Mouse (Mus musculus) CD8-positive naive resting alpha-beta T cell, adult 2 months (primary cell): ENCODE measurements around the gene Csrnp3.

Experiments
- DNase-seq, 2 experiments: peaks; one replicate each; pipeline ENCODE4 v3.0.0; 2022; ENCODE audit warnings: low read depth in 2 of 2, low spot score in 2 of 2

Csrnp3 gene

DNA sequence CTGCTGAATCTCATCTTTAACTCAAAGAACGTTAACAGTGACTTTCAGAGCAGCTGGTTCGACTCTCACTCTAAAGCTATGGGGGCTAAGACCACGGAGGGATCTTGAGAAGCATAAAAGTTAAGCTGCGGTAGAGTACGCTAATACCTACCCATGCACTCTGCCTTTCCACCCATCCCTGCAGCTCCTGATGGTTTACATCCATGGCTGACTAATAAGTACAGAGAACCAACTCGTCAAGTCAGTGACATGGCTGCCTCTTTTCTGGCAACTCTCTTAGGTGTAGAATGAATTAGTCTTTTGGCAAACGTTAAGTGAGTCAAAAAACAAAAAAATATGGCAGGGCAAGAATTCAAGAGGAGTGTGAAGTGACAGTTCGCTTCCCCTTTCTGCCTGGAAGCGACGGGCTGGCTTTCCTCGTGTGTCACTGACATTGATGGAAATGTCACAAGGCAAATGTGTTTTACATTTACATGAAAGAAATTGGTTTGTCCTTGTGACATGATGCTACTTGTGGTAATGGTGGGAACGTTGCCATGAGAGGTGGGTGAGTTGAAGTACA is 19.3 kb downstream of the Csrnp3 start:
- DNase-seq = no peak

DNA sequence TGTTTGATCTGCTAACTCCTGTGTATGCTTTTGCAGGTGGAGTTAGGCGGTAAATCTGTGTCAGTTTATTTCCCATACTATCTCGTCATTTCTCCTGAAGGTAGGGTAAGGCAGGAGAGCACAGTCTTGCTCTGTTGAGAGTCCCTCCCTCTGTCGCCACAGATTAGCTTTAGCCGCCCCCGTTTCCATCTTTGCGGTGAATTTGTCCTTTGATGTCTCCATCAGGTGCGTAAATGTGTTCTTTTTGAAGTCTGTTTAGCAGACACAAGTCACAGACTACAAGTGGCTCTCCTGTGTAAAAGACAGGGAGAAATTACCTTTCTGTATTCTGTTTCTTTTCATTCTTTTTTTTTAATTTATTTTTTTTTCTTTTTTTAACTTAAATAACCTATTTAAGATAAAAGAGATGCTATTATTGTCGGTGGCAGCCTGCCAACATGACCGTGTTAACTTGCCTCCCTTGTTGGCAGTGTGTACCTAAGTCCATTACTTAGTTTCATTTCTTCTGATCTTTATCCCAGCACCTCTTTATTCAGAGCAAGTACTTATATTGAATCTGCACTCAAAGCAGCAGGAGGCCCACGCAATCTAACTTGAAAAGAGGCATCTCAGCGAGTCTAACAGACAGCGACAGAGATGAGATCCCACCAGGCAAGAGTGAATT is 25.5 kb downstream of the Csrnp3 start:
- no peak for DNase-seq

DNA sequence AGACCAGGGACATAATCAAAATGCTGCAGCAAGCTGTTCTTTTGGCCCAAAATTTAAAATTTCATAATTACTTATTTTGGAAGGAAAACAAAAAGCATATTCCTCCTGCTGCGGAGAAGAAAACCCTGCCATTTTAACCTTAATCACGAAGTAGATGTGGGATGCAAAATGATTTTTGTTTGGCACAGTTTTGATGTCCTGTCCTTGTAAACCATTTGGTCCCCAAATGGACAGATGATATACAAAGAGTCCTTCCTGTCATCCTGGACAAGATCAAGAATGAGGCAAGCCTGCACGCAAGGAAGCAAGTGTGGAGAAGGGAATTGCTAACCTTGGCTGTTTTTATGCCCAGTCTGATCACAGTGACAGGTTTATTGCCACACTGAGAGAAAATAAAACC is 46.0 kb downstream of the Csrnp3 start:
- DNase-seq = no peak

DNA sequence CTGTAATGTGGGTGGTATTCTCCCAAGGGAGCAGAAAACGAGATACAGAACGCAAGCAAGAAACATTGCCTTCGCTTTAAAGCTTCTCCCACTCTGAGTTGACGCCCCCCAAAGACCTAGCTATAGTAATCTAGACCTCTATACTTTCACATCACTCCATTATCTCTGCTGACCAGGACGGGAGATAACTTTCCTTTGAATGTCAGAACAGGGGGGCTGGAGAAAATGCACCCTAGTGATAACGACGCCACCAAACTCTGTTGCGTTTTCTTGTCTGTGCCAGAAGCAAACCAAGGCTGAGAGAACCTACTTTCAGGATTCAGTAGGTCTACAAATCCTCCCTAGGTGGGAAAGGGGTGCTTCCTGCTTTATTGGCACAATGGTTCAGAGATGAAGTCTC is 47.7 kb downstream of the Csrnp3 start:
- DNase-seq = no peak

DNA sequence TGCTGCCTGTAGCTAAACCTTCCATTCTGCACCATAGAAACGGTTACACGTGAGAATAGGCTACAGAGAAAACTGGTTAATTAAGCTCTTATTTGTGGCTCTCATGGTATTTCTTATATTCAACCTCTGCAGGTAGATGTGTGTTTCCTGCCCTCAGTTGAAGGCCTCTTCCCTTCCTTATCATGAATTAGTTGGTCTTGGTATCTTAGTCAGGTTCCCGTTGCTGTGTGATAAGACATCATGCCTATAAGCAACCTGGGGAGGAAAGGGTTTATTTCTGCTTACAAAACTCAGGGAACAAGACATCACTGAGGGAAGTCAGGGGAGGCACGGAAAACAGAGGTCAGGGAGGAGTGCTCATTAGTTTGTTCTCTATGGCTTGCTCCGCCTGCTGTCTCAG is 48.7 kb downstream of the Csrnp3 start:
- DNase-seq = no peak

DNA sequence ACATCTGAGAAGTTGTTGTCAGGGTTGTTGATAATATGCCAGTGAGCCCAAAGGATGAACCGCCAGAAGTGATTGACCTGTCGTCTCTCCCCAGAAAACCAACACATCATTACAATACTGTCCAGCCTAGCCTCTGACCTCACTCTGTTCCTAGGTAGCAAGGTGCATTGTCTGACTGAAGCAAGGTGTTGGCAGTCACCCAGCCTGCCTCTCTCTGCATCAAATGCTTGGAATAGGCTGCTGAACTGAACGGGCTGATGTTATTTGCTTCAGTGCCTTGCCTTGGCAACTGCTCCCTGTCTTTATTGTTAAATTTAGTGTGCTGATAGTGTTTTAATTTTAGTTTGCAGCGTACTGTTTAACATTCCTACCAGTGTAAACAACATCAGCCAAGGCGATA is 51.0 kb downstream of the Csrnp3 start:
- DNase-seq = no peak

DNA sequence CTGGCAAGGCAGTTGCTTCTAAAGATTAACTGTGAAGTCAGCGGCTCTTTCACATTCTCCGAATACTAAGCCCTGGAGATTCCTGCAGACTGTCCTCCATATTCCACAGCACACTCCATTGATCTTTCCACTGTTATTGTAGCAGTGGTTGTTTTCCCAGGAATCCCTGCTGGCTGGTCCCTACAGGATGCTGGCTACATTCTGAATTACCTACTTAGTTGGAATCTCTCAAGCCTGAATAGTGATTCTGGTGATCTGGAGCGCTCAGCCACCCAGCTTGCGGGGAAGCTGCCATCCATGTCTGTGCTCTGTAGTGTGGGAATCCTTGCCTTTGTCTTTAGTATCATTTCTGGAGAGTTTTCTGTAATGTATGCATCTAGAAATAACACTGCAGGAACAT is 51.5 kb downstream of the Csrnp3 start:
- DNase-seq = no peak

DNA sequence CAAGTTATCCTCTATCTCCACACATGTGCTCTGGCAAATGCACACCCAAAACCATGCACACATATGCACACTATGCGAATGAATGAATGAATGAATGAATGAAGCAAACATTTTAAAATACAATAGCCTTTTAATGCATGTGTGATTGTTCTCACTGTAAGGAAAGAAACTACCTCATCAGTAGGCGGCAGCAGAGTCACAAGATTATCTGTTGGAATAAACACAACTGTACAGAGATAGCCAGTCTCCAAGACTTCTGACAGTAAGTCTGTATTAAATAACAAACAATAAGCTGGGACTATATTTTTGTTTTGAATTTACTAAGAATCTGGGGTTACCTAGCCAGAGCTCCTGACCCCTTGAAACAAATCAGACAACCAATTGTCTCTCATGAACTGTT is 53.9 kb downstream of the Csrnp3 start:
- DNase-seq = no peak

DNA sequence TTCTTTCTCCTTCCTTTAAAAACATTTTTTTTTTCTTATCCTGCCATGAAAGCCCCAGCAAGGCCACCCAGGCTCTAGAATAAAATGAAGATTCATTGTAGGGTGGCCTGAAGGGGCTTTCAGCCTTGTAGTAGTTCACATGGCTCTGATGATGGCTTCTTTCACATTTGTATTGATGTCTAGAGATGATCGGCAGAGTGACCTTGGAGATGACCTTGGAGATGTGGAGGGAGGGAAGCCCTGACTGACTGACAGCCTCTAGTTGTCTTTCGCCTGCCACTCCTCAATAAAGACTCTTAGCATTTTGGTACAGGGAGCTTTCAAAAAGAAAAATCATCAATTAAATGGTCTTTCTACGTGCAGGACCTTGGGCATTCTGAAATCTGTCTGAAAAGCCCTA is 63.0 kb downstream of the Csrnp3 start:
- DNase-seq = no peak

DNA sequence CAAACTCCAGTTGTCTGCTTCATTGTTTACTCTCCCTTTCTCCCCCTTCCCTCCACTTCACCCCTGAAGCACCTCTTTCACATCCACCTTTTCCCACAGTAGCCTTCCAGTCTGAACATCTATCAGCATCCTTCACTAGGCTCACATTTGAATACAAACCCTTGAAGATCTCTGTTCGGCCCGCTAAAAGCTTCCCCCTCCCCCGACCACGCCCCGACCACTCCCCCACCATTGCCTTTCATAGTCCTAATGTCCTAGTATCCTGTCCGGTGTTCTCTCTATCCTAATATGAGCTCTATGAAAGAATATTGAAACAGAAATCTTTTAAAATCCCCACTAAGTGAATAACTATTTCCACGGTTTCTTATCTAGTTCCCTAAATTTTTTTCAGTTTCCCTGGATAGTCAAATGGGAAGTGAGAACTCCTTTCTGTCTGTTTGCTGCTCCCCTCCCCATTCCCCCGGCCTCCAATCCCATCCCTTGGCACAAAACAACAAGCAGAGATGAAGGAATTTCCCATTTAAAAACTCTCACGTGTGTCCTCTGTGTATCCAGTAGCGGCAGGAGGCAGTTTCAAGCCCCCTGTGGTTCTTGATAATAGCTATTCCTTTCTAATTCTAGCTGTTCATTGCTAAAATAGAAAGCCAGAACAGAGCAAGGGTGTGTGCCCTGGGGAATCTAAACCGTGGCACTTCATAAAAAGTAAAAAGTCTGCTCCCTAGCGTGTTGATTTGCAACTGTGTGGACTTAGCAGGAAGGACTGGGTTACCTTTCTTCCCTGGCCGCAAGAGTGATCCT is 64.4 kb downstream of the Csrnp3 start:
- no peak for DNase-seq

DNA sequence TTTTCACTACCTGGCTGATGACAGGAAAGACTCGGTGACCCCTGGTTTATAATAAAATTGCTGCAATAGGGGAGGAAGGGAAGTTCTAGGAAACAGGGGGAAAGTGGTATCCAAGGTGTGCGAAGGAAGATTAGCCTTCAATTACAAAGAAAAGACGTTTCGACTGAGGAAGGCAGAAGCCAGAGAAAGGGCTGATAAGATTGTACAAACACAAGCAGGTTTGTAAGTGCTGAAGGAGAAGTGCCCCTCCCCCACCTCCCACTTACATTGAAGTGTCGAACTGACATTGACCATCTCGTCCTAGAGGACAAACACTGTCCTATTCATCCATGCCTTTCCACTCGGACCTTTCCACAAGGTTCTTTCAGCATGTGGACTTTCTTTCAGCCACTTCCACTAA is 70.4 kb downstream of the Csrnp3 start:
- no peak for DNase-seq

DNA sequence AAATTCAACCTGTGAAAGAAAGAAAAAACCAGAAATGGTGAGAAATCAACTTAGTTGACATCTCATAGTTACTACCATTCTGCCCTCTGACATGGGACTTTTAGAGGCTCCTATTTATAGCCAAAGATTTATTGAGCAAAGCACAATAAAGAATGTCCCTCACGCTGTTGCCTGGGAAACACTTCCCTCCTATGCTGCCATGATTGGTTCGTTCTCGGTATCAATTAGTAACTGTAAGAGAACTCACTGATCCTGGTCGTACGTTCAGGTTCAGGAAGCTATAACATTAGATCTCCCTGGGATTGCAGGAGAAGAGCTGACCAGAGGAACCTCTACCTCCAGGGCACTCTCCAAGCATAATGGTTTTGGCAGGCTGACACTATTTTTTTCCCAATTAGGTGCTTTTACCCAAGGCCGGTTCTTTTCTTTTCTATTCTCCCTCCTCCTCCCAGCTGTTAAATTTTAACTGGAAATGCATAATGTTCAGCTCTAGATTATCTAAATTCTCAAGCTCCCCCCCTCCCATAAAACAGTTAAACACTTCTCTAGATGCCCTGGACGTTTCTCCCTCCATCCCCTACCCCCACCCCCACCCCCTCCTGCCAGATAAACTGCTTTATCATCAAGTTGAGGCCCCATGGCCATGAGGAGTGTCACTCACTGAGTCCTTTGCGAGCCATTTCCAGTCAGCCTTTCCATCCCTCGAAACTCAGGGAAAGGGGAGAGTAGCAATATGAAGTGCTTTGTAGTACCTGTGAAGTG is 75.3 kb downstream of the Csrnp3 start:
- DNase-seq = no peak

DNA sequence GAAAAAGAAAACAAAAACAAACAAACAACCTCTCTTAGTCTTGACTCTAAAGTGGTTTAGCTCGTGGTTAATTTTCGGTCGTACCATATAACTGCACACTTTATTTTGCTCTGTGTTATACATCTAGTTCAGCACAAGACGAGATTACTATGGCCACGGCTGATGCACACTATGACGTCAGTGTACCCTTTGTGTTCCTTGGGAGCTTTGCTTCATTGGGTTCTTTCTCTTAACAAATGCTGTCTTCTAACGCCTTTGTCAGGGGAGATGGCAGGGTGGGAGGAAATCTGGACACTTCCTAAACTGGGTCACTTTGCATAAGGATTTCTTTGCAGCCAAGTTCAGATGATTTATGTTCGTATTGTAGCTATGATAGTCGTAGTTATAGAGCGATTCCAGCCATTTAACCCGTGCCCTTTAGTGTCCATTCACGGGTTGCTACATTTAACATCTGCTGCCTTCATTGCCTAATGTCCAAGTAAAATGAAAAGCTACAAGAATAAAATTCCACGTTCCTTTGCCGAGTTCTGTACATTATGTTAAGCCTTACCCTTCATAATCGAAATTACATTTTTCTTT is 79.9 kb downstream of the Csrnp3 start:
- no peak for DNase-seq

DNA sequence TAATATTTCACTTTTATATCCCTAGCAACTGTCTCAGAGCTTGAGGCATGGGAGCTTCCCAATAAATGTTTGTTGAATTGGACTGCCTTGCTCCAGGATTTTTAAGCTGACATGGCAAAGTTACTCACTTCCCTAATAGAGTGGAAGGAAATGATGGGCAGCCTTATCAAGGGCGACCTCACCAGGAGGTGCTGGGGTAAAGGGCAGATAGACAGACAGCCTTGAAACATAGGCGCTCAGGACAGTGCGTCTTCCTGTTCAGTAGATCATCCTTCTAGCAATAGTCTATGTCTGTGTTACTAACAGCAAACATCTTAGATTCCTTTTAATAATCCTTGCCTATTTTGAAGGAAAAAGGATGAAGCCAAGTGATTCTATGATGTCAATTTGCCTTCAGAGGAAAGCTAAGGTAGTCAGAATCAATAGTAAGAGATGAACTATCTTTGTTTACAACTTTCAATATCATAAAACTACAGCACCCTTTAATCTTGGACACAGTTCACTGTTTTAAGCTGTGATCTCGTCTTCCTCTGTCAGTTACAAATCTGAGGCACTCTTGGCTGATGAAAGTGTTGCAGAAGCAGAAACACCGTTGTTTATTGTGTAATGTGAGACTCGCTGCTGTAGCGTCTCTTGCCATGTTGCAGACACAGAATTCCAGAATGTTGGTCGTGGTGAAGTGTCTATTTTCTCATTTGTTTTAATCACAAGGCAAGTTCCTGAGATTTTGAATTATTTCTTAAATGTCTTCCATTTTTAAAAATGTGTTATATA is 81.6 kb downstream of the Csrnp3 start:
- DNase-seq = no peak

DNA sequence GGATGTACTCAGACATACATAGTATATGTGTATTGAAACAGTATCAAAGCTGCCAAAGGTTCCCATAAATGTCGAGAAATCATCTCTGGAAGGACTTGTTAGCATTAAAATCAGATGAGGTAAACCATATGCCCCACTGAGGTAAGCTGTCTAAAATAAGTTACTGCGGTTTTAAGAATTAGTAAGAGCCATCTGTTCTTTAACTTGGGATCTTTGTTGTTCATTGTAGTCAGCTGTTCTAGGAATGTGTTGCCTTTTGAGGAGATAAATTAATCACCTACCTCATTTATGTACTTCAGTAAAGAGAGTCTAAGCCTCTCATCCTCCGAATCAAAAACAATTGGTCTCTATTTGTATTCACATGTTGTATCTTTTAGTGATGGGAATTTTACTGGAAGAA is 83.7 kb downstream of the Csrnp3 start:
- DNase-seq = no peak

DNA sequence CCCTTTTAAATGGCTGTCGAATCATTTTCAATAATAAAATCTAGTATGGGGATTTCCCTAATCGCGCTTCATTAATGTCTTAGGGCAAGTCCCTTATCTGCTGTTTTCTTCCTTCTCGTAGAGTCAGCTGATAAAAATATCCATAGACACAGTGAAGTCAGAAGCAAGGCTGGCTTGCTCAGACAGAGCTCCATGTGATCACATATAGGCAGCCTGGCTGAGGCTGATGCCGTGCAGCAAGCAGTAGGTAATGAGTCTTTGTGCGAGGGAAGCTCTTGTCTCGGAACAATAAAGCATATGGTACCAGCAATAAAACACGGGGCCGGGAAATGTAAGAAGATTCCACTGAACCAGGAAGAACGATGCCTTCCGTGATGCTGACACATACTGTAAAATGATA is 84.4 kb downstream of the Csrnp3 start:
- no peak for DNase-seq

DNA sequence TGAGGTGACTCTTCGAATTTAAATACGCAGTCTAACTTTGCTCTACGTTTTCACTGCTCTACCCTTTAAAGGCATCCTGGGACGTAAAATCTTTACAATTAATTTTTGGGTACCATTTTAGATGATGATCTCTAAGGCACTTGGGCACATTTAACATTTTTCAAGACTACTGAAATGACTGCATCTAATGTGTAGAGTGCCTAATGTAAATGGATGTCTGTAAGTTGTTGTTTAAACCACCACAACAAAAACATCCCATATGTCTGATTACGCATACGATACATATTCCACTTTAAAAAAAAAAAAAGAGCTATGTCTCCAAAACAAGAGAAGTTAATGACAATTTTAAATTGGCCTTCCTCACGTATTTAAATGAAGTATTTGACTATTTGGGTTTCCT is 85.7 kb downstream of the Csrnp3 start:
- no peak for DNase-seq

DNA sequence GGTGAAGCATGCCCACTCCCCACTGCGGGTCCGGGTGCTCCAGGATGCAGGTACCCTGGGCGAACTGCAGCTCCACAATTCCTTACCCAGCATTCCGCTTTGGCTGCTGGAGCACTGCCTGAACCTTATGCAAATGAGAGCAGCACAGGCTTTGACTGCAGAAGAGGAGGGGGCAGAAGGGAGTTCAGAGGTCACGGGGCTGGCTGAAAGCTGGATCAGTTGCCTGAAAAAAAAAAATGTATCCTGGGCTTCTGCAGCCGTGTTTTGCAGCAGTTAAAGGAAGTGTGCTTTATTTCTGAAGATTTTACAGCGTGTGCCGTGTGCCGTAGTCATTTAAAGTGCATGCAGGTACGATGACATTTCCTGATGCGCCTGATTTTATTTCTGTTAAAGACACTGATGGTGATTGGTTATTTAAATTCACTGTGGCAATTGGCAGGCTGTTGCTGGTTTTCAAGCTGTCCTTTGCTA is 86.3 kb downstream of the Csrnp3 start:
- no peak for DNase-seq

DNA sequence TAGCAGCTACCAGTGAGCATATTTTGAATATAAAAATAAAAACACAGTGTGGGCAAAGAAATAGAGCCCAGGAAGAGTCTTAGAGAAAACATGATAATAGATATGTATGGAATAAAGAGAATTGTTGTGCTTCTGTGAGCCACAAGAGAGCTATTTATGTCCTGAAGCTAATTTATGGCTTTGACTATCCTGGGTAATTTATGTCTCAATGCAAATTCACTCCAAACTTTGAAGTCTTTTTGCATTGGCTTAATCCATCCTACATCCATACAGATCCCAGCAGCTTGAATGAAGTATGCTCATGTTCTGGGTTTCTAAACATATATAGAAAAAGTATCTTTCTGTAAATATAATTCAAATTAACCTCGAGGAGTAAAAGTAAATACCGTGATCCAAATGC is 88.5 kb downstream of the Csrnp3 start:
- no peak for DNase-seq

DNA sequence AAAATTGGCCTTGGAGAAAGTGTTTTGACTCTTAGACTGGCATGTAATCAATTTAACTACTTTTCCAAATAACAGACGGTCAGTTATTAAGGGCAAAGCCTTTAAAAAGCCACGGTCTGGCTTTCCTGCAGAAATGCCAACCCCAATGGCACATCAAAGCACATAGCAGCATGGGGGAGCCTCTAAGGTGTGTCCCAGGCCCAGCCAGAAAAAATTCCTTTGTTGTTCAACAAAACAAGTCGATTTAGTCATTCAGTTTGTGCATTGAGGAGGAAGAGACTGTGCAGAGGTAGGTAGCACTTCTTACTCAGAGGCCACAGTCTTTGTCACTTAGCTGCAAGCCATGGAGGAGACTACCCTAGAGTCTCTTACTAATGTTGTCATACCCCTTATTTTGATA is 93.3 kb downstream of the Csrnp3 start:
- DNase-seq = no peak

DNA sequence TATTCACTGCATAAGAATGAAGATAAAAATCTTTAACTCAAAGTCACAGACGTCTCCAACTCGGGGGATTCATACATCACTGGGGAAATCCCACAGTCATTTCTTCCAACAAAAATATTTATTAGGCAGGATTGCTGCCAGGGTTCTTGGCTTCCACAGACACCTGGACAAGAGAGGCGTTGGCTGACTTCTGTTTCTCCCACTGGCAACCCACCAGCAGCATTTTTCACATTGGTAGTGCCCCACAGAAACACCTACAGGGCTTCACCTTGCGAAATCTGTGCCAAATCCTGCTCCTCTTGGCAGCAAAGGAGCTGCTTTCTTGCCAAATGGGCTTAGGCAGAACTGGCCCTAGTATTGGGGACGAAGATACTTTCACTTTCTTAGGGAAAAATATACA is 94.8 kb downstream of the Csrnp3 start:
- DNase-seq = no peak
